Mouse (Mus musculus): ENCODE results near the gene Fgl2. TPM values are rescaled to one million over a fixed set of nuclear protein-coding genes. Genes with fewer than 3 reads are reported as not detected.

Gene Fgl2
- polyA plus RNA-seq, 1 experiment: 3.3 TPM

DNA sequence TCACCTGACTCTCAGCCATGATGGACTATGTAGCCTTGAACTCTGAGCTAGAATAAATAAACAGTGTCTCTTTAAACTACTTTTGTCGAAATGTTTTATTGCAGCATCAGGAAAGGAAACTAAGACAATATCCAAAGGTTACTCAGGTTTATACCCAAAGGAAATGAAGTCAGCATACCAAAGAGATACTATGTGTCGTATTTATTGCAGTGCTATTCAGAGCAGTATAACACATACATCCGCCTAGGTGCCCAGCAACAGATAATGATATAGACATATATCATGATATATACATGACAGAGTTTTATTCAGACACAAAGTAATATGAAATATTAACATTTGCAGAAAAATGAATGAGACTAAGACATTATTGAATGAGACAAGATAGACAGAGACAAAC, 9.1 kb upstream of the Fgl2 start:
- TF ChIP-seq FLI1 (IDR thresholded peaks at IDR 0.05; ENCODE audit: low read length) (no peak), GATA1 (IDR thresholded peaks at IDR 0.05; ENCODE audit: borderline replicate concordance, low read length) (no peak)
- Histone ChIP-seq H3K4me3 (replicated peaks) (no peak overlapping the region), H3K27me3 (replicated peaks) (no peaks in the 10 kb centered on the region)

GRCm38 (mm10) chr5:21366338-21367053, 5.9 kb upstream of the Fgl2 start:
- Histone ChIP-seq H3K27me3 (replicated peaks) (no peaks in the 10 kb centered on the region), H3K36me3 (replicated peaks; ENCODE audit: low read length) (no peaks in the 10 kb centered on the region), H3K4me1 (peaks cover 32% of the 10 kb centered on the region), H3K9me3 (peaks cover 15% of the 10 kb centered on the region), H3K4me3 (replicated peaks) (no peak overlapping the region)
- TF ChIP-seq FLI1 (IDR thresholded peaks at IDR 0.05; ENCODE audit: low read length) (no peak), GATA1 (IDR thresholded peaks at IDR 0.05; ENCODE audit: borderline replicate concordance, low read length) (no peak)

More for the DNA sequence above, 9.1 kb upstream of the Fgl2 start:
- Histone ChIP-seq H3K9me3 (peaks cover 15% of the 10 kb centered on the region), H3K36me3 (replicated peaks; ENCODE audit: low read length) (no peaks in the 10 kb centered on the region), H3K4me1 (peaks cover 12% of the 10 kb centered on the region)

- no peaks in the 10 kb centered on the region for H3K36me3 ChIP-seq (replicated peaks; ENCODE audit: low read length)
- H3K4me3 ChIP-seq (replicated peaks): no peak overlapping the region
- peaks cover 7% of the 10 kb centered on the region; the same call in 1 of the 2 replicates for H3K9me3 ChIP-seq
- TF ChIP-seq FLI1 (IDR thresholded peaks at IDR 0.05; ENCODE audit: low read length) (no peak), GATA1 (IDR thresholded peaks at IDR 0.05; ENCODE audit: borderline replicate concordance, low read length) (no peak)
- H3K4me1 ChIP-seq: peaks cover 42% of the 10 kb centered on the region
- H3K27me3 ChIP-seq (replicated peaks): no peaks in the 10 kb centered on the region
Observed at GRCm38 (mm10) chr5:21367514-21367913, 4.9 kb upstream of the Fgl2 start.

- Histone ChIP-seq H3K36me3 (replicated peaks; ENCODE audit: low read length) (peaks cover 7% of the 10 kb centered on the region), H3K4me1 (peaks cover 67% of the 10 kb centered on the region), H3K9me3 (no peaks in the 10 kb centered on the region), H3K27me3 (replicated peaks) (no peaks in the 10 kb centered on the region), H3K4me3 (replicated peaks) (no peak overlapping the region)
- TF ChIP-seq FLI1 (IDR thresholded peaks at IDR 0.05; ENCODE audit: low read length): no peak
- no peak for TF ChIP-seq GATA1 (IDR thresholded peaks at IDR 0.05; ENCODE audit: borderline replicate concordance, low read length)
Observed at GRCm38 (mm10) chr5:21370218-21370947, 2.1 kb upstream of the Fgl2 start.

DNA sequence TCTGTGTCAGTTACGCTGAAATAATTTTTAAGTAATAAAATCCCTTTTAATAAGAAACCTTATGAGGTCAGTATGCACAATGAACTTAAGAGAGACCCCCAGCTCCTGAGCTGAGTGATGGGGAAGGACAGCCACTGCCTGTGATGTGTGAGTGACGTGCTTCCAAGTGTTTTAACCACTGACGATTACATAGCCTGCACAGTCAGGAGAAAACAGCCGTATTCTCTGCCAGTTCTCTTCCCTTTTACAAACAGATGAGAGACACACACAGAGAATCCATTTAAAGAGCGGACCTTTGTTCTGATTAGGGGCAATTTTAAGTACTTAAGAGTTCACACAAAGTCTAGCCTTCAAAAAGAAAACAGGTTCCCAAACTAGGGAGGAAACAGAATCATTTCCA, 522 bp upstream of the Fgl2 start:
- TF ChIP-seq FLI1 (IDR thresholded peaks at IDR 0.05; ENCODE audit: low read length) (no peak), GATA1 (IDR thresholded peaks at IDR 0.05; ENCODE audit: borderline replicate concordance, low read length) (no peak)
- Histone ChIP-seq H3K4me1 (peaks cover 62% of the 10 kb centered on the region), H3K36me3 (replicated peaks; ENCODE audit: low read length) (peaks cover 17% of the 10 kb centered on the region), H3K9me3 (no peaks in the 10 kb centered on the region), H3K4me3 (replicated peaks) (peak overlapping the region; percentile 99), H3K27me3 (replicated peaks) (no peaks in the 10 kb centered on the region)

- no peaks in the 10 kb centered on the region for H3K9me3 ChIP-seq
- peak overlapping the region; percentile 99 for H3K4me3 ChIP-seq (replicated peaks)
- H3K36me3 ChIP-seq (replicated peaks; ENCODE audit: low read length): peaks cover 18% of the 10 kb centered on the region
- TF ChIP-seq GATA1 (IDR thresholded peaks at IDR 0.05; ENCODE audit: borderline replicate concordance, low read length): no peak
- TF ChIP-seq FLI1 (IDR thresholded peaks at IDR 0.05; ENCODE audit: low read length): no peak
- peaks cover 57% of the 10 kb centered on the region for H3K4me1 ChIP-seq
- no peaks in the 10 kb centered on the region for H3K27me3 ChIP-seq (replicated peaks)
Observed at GRCm38 (mm10) chr5:21373180-21373518, 707 bp downstream of the Fgl2 start.

DNA sequence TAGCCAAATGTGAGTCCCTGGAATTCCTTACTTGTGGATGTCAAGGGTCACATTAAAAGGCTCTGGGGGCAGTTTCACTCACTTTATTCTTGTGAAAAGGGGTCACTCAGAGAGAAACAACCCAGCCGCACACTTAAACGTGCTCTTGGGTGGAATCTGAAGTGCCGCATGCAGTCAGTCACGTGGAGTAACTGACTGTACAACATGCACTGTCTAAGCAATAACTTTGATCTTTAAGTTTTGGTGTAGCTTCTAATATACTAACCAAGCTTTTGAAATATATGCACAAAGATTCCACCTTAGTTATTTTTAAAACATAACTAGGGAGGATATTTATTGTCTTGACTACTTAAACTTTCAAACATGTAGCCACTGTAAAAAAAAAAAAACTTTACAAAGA, 4.5 kb downstream of the Fgl2 start:
- TF ChIP-seq GATA1 (IDR thresholded peaks at IDR 0.05; ENCODE audit: borderline replicate concordance, low read length) (no peak), FLI1 (IDR thresholded peaks at IDR 0.05; ENCODE audit: low read length) (no peak)
- Histone ChIP-seq H3K9me3 (no peaks in the 10 kb centered on the region), H3K4me3 (replicated peaks) (no peak overlapping the region), H3K4me1 (peaks cover 43% of the 10 kb centered on the region), H3K36me3 (replicated peaks; ENCODE audit: low read length) (peaks cover 20% of the 10 kb centered on the region), H3K27me3 (replicated peaks) (no peaks in the 10 kb centered on the region)

DNA sequence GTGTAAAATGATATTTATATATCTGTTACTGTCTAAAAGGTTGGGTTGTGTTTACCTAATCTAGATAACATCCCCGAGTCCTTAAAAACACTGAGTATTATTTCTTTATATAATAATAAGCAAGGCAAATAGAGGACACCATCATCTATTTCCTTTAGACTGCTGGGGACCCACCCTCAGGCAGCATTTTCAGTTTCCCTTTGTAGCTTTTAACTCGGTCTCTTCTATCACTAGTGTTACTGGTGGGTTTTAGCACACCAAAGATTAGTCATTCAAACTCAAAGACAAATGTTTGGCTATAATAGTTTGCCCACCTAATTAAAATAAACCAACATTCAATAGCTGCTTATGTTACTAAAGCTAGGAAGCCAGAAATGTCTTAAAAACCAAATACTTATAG, 6.0 kb downstream of the Fgl2 start:
- TF ChIP-seq FLI1 (IDR thresholded peaks at IDR 0.05; ENCODE audit: low read length): no peak
- TF ChIP-seq GATA1 (IDR thresholded peaks at IDR 0.05; ENCODE audit: borderline replicate concordance, low read length): no peak
- no peaks in the 10 kb centered on the region for H3K27me3 ChIP-seq (replicated peaks)
- peaks cover 36% of the 10 kb centered on the region for H3K4me1 ChIP-seq

DNA sequence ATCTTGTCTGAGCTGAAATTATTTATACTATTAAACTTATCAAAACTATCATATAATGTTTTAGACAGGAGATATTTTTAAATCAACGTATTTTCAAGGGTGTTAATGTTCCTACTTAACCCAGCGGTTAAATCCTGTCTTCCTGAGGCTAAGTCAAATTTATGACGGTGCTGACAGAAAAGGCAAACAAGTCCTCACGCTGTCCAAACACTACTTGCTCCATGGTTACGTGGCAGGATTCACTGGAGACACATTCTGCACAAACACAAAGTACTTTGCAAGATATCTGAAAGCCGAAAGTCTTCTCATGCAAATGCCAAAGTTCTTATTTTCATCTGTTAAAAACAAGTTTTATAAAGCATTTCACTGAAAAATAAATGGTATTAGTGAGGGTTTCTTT, 9.5 kb downstream of the Fgl2 start:
- Histone ChIP-seq H3K4me3 (replicated peaks) (no peak overlapping the region), H3K36me3 (replicated peaks; ENCODE audit: low read length) (peaks cover 2% of the 10 kb centered on the region), H3K4me1 (peaks cover 51% of the 10 kb centered on the region), H3K27me3 (replicated peaks) (no peaks in the 10 kb centered on the region), H3K9me3 (no peaks in the 10 kb centered on the region)
- TF ChIP-seq GATA1 (IDR thresholded peaks at IDR 0.05; ENCODE audit: borderline replicate concordance, low read length) (no peak), FLI1 (IDR thresholded peaks at IDR 0.05; ENCODE audit: low read length) (no peak)

More for the DNA sequence above, 6.0 kb downstream of the Fgl2 start:
- H3K9me3 ChIP-seq: no peaks in the 10 kb centered on the region
- no peak overlapping the region for H3K4me3 ChIP-seq (replicated peaks)
- H3K36me3 ChIP-seq (replicated peaks; ENCODE audit: low read length): peaks cover 20% of the 10 kb centered on the region

GRCm38 (mm10) chr5:21382678-21383077, 10.2 kb downstream of the Fgl2 start:
- Histone ChIP-seq H3K27me3 (replicated peaks) (no peaks in the 10 kb centered on the region), H3K4me1 (peaks cover 57% of the 10 kb centered on the region), H3K4me3 (replicated peaks) (no peak overlapping the region), H3K9me3 (no peaks in the 10 kb centered on the region), H3K36me3 (replicated peaks; ENCODE audit: low read length) (peaks cover 2% of the 10 kb centered on the region)
- TF ChIP-seq GATA1 (IDR thresholded peaks at IDR 0.05; ENCODE audit: borderline replicate concordance, low read length) (no peak), FLI1 (IDR thresholded peaks at IDR 0.05; ENCODE audit: low read length) (no peak)
